Mouse (Mus musculus): ENCODE measurements at regions not wholly inside any gene's neighbourhood (a gene's known extent, or its start where the extent isn't known, plus 50 kb on each side); places are given as distances from the start of the nearest gene placed in this dataset.
A peak's percentile ranks its signal among the peaks of the same experiment; 100 is the strongest.

DNA sequence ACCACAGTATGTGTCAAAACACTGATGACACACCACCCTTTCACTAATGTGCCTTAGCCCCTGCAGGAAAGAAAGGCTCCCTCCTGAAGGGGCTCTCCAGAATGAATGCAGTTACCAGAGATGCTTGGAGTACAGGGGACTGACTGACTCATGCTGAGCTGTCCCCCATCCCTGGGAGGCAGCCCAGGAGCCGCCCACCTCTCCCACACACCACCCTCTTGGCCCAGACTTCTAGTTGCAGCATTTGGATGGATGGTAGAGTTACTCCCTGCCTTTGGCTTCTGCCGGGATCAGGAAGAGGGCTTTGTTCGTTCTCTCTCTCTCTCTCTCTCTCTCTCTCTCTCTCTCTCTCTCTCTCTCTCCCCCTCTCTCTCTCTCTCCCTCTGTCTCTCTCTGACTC, 53.4 kb upstream of the Jun start:
- Histone ChIP-seq H3K4me3 (replicated peaks) (no peak overlapping the region), H3K4me2 (peak overlapping the region; percentile 42; the same call in 1 of the 2 replicates), H3K27me3 (no peaks in the 10 kb centered on the region), H3K27ac (peak overlapping the region; percentile 86), H3K36me3 (no peaks in the 10 kb centered on the region), H3K9me3 (replicated peaks) (no peaks in the 10 kb centered on the region), H3K4me1 (peaks cover 41% of the 10 kb centered on the region), H3K9ac (no peak overlapping the region)
- 8% methylated on average over 3 of the region's 3 CpGs for WGBS
- peak; percentile 61 for ATAC-seq (replicated peaks; ENCODE audit: low FRiP score)

DNA sequence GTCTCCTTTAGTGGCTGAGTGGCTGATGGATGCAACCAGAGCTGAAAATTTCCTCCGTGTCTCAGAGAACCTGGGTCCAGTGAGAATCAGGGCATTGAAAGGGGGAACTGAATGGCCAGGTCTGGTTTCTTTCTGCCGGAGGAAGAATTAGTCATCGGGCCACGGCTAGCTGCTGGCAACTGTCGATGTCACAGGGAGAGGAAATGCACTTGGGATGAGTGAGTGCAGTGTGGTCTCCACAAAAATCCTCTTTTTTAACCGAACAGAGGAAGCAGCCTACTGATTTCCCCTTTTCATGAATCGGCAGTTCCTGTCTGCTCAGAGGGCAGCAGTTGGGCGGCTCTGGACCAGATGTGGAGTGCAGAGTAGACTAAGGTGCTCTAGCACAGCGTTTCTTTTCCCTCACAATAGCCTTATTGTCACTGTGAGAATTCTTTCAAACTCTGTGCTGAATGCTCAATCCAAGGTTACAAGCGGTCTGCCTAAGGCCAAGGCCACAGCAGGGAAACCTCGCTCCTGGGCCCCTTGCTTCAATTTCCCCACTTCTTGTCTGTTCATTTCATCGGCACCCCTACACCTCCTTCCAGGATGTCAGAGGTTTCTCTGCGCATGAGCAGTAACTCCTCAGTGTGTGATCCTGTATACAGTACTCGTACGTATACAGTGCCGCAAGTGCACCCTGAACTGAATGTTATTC, 54.1 kb upstream of the Jun start:
- Histone ChIP-seq H3K4me1 (peaks cover 41% of the 10 kb centered on the region), H3K27me3 (no peaks in the 10 kb centered on the region), H3K27ac (peak overlapping the region; percentile 86), H3K9ac (no peak overlapping the region), H3K9me3 (replicated peaks) (no peaks in the 10 kb centered on the region), H3K4me3 (replicated peaks) (no peak overlapping the region; the same call in 1 of the 2 replicates), H3K36me3 (no peaks in the 10 kb centered on the region), H3K4me2 (peak overlapping the region; percentile 42)
- WGBS: 27% methylated on average over 16 of the region's 16 CpGs
- no peak; the same call in 1 of the 2 replicates for ATAC-seq (replicated peaks; ENCODE audit: low FRiP score)

DNA sequence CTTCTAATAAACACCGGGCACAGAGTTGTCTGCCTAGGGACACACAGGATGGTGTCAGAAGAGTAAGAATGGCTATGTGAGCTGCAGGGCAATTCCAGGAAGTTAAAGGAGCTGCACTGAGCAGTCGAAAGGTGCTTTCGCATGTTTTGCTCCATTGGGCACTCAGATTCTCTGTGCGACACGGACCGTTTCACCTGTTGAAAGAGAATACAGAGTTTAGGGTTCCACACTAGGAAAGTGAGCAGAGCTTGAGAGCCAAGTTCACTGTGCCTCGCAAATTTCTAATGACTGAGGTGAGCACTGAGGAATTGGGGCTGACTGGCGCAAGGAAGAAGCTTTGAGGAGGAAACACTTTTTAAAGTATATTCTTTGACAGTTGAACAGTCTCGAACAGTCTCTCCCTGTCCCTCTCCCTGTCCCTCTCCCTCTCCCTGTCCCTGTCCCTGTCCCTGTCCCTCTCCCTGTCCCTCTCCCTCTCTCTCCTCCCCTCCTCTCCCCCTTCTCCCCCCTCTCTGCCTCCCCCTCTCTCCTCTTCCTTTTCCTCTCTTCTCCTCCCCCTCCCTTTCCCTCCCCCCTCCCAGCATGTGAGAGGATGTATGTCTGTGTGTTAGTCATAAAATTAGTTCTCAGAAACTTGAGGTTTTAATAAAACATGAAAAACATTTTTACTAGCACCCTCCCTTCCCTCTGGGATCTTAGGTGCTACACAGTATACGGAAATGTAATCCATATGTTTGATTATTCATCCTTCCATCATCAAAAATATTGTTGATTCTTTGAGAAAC, 55.1 kb upstream of the Jun start:
- no peak overlapping the region for H3K4me3 ChIP-seq (replicated peaks)
- H3K9ac ChIP-seq: 0 out of 2 replicates have a peak overlapping the region, but pooled peaks have one; percentile 17
- H3K9me3 ChIP-seq (replicated peaks): no peaks in the 10 kb centered on the region
- H3K4me2 ChIP-seq: peak overlapping the region; percentile 42
- peaks cover 41% of the 10 kb centered on the region for H3K4me1 ChIP-seq
- peak; percentile 77 for ATAC-seq (replicated peaks; ENCODE audit: low FRiP score)
- peak overlapping the region; percentile 86 for H3K27ac ChIP-seq
- H3K27me3 ChIP-seq: no peaks in the 10 kb centered on the region
- H3K36me3 ChIP-seq: no peaks in the 10 kb centered on the region
- 34% methylated on average over 10 of the region's 10 CpGs for WGBS

DNA sequence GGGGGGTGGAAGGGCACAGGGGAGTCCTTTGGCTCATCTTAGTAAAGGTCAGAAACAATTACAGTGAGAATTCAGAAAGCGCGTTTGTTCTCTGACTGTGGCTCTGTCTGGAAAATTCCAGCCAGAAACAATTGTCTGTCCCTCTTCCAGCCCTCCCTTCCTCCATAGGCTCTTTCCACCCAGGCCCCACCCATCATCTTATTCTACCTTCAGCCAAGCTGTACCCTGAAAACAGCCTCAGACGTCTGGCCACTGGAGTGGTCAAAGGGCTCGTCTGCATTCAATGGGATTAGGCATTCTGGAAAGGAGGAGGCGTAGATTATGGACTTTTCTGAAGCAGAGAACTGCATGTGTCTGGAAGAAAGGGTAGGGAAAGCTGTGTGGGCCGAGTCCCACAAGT, 56.8 kb upstream of the Jun start:
- WGBS: 65% methylated on average over 6 of the region's 6 CpGs
- peak overlapping the region; percentile 64 for H3K27ac ChIP-seq
- H3K4me2 ChIP-seq: no peak overlapping the region
- H3K4me3 ChIP-seq (replicated peaks): no peak overlapping the region
- peaks cover 41% of the 10 kb centered on the region for H3K4me1 ChIP-seq
- no peaks in the 10 kb centered on the region for H3K27me3 ChIP-seq
- no peaks in the 10 kb centered on the region for H3K36me3 ChIP-seq
- no peak overlapping the region for H3K9ac ChIP-seq
- no peaks in the 10 kb centered on the region for H3K9me3 ChIP-seq (replicated peaks)
- no peak for ATAC-seq (replicated peaks; ENCODE audit: low FRiP score)

DNA sequence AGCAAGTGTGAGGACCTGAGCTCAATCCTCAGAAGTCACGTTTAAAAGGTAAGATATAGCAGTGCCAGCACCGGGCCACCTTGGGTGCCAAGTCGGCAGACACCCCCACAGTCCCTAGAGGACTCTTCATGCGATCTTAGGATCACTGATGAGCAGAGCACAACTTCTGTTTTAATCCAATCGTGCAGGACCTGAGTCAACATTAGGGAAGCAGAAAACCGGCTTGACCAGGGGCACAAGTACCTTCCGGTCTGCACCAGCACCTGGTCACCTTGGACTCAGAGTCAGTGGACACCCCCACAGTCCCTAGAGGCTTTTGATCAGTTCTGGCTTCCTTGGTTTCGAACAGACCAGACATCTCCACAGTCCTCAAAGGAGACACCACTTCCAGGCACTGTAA, 58.8 kb upstream of the Jun start:
- Histone ChIP-seq H3K27me3 (no peaks in the 10 kb centered on the region), H3K27ac (no peak overlapping the region), H3K4me2 (no peak overlapping the region), H3K4me3 (replicated peaks) (no peak overlapping the region), H3K9me3 (replicated peaks) (no peaks in the 10 kb centered on the region), H3K9ac (no peak overlapping the region), H3K4me1 (peaks cover 31% of the 10 kb centered on the region), H3K36me3 (no peaks in the 10 kb centered on the region)
- no peak for ATAC-seq (replicated peaks; ENCODE audit: low FRiP score)
- WGBS: 88% methylated on average over 8 of the region's 8 CpGs

DNA sequence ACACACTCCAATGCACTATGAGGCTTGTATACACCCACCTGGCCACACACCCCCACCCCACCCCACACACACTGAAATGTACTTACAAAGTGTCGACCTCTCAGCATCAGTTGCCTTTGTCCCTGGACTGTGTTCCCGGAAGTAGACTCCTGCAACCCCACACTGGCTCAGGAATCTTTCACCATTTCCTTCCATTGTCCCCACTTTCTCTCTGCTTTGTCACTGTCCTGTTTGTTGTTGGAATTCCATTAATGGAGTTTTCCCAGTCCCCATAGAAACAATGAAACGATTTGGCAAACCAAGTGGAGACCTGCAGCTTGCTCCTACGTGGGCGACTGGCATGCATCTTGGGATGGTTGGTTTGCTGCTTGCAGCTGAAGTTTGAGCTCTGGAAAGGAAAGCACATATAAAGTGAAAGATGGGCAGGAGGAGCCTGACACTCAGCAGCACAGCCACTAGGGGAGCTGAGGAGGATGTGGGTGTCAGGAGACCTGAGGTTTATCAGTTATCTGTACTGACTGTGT, 65.2 kb upstream of the Jun start:
- no peaks in the 10 kb centered on the region for H3K4me1 ChIP-seq
- H3K27me3 ChIP-seq: no peaks in the 10 kb centered on the region
- WGBS: 67% methylated on average over 5 of the region's 5 CpGs
- ATAC-seq (replicated peaks; ENCODE audit: low FRiP score): no peak
- H3K9ac ChIP-seq: no peak overlapping the region
- H3K9me3 ChIP-seq (replicated peaks): no peaks in the 10 kb centered on the region
- no peaks in the 10 kb centered on the region for H3K36me3 ChIP-seq
- H3K4me3 ChIP-seq (replicated peaks): no peak overlapping the region
- H3K4me2 ChIP-seq: no peak overlapping the region
- H3K27ac ChIP-seq: no peak overlapping the region

DNA sequence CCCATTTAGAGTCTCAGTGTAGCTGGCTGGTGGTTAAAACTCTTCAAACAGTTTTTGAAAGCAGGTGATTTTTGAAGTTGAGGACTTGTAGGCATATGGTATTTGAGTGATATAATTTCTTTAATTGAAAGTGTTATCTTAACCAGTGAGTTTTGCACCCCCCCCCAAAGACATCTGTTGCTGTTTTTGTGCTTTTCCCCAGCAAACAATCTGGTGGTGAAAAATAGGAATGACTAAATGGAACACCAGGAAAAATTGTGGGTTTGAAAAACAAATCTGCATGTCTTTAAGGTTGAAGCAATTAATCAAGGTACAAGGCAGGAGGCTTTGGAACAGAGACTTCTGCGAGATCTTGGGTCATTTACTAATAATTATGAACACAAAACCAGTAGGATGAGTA, 68.9 kb upstream of the Jun start:
- H3K4me3 ChIP-seq (replicated peaks): no peak overlapping the region
- H3K36me3 ChIP-seq: no peaks in the 10 kb centered on the region
- no peak overlapping the region for H3K9ac ChIP-seq
- H3K27me3 ChIP-seq: no peaks in the 10 kb centered on the region
- no peak for ATAC-seq (replicated peaks; ENCODE audit: low FRiP score)
- H3K27ac ChIP-seq: no peak overlapping the region
- H3K4me1 ChIP-seq: no peaks in the 10 kb centered on the region
- H3K4me2 ChIP-seq: no peak overlapping the region
- WGBS: 89% methylated on average over 1 of the region's 1 CpGs
- H3K9me3 ChIP-seq (replicated peaks): no peaks in the 10 kb centered on the region

DNA sequence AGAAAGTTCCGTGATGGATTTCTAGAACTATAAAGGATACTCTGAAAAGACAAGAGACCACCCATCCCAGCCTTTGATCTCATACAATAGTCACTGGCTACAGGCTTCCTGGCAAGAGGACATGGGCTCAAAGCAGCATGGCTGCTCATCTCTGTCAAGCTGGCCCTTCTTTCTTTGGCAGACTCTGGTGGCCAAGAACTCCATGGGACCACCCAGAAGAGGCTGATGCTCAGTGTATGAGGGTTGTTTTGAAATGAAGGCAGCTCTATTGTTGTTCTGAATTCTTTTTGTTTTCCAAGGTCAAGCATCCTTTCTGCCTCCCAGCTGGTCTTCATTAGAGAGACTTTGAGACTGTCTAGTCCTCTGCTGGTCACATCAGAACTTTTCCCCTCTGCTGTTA, 73.3 kb upstream of the Jun start:
- no peak overlapping the region for H3K27ac ChIP-seq
- no peaks in the 10 kb centered on the region for H3K36me3 ChIP-seq
- no peak overlapping the region for H3K4me2 ChIP-seq
- WGBS: 81% methylated on average over 1 of the region's 1 CpGs
- no peak overlapping the region for H3K4me3 ChIP-seq (replicated peaks)
- no peaks in the 10 kb centered on the region for H3K27me3 ChIP-seq
- no peaks in the 10 kb centered on the region for H3K9me3 ChIP-seq (replicated peaks)
- no peaks in the 10 kb centered on the region for H3K4me1 ChIP-seq
- ATAC-seq (replicated peaks; ENCODE audit: low FRiP score): no peak
- H3K9ac ChIP-seq: no peak overlapping the region

DNA sequence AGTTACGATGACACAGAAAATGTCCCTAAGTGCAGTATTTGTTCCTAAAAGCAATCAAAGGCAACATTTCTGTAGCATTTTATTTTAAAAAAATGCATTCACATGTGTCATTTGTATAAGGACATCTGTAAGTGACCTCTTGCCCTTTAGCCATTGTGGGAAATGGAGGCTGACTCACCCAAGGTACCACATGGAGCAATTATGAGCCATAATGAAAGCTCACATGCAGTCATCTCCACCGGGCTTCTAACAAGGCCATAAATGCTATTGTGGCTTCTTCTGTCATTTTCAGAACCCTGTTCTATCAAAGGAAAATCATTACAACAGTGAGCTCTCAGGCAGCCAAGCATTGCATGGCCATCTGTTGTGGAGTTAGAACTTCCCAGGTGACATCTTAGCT, 75.9 kb upstream of the Jun start:
- no peak overlapping the region for H3K9ac ChIP-seq
- 0 out of 2 replicates have a peak, but pooled peaks cover 4% of the 10 kb centered on the region for H3K4me1 ChIP-seq
- no peak overlapping the region for H3K27ac ChIP-seq
- no peaks in the 10 kb centered on the region for H3K9me3 ChIP-seq (replicated peaks)
- no peak overlapping the region for H3K4me2 ChIP-seq
- no peaks in the 10 kb centered on the region for H3K36me3 ChIP-seq
- H3K27me3 ChIP-seq: no peaks in the 10 kb centered on the region
- H3K4me3 ChIP-seq (replicated peaks): no peak overlapping the region
- no peak for ATAC-seq (replicated peaks; ENCODE audit: low FRiP score)
- 69% methylated on average over 2 of the region's 2 CpGs for WGBS

DNA sequence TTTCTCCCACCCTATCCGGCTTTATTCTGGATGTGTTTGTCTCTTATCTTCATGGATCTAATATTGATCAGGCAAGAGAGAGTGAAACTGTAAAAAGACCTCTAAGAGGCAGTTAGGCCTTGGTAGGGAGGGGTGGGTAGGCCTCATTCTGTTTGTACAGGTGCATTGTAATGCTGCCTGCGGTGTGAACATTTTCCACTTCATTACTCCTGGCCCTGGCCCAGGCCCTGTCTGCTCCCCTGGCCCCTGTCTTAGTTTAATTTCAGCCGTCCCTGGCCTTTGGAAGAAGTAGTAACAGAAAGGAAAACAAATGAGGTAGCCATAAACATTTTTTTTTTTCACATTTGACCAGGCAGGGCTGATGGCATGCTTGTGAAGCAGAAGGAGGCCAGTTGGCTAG, 81.8 kb upstream of the Jun start:
- Histone ChIP-seq H3K27me3 (no peaks in the 10 kb centered on the region), H3K4me2 (no peak overlapping the region), H3K9me3 (replicated peaks) (no peaks in the 10 kb centered on the region), H3K4me1 (peaks cover 34% of the 10 kb centered on the region), H3K36me3 (no peaks in the 10 kb centered on the region), H3K9ac (no peak overlapping the region), H3K4me3 (replicated peaks) (no peak overlapping the region), H3K27ac (peak overlapping the region; percentile 51; the same call in 1 of the 2 replicates)
- 10% methylated on average over 3 of the region's 3 CpGs for WGBS
- peak; percentile 86 for ATAC-seq (replicated peaks; ENCODE audit: low FRiP score)

DNA sequence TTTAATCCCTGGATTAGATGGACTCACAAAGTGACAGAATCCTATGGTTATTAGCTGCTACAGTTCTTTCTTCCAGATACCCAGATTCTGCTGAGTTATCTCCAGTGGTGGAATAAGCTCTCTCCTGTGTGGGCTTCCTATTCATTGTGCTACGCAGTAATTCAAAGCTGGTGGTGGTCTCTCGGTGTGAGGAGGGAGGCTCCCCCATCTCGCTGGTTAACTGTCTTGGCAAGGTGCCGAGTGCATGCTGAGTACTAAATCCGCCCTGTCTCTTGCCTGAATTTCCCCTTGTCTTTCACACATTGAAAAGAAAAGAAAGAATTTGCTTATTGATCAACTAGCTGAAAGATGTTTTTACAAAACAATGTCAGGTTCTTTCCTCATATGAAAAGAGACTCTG, 82.6 kb upstream of the Jun start:
- Histone ChIP-seq H3K27ac (no peak overlapping the region), H3K36me3 (no peaks in the 10 kb centered on the region), H3K4me3 (replicated peaks) (no peak overlapping the region), H3K9me3 (replicated peaks) (no peaks in the 10 kb centered on the region), H3K4me1 (peaks cover 34% of the 10 kb centered on the region), H3K4me2 (no peak overlapping the region), H3K9ac (no peak overlapping the region), H3K27me3 (no peaks in the 10 kb centered on the region)
- no peak for ATAC-seq (replicated peaks; ENCODE audit: low FRiP score)
- WGBS: 26% methylated on average over 5 of the region's 5 CpGs

DNA sequence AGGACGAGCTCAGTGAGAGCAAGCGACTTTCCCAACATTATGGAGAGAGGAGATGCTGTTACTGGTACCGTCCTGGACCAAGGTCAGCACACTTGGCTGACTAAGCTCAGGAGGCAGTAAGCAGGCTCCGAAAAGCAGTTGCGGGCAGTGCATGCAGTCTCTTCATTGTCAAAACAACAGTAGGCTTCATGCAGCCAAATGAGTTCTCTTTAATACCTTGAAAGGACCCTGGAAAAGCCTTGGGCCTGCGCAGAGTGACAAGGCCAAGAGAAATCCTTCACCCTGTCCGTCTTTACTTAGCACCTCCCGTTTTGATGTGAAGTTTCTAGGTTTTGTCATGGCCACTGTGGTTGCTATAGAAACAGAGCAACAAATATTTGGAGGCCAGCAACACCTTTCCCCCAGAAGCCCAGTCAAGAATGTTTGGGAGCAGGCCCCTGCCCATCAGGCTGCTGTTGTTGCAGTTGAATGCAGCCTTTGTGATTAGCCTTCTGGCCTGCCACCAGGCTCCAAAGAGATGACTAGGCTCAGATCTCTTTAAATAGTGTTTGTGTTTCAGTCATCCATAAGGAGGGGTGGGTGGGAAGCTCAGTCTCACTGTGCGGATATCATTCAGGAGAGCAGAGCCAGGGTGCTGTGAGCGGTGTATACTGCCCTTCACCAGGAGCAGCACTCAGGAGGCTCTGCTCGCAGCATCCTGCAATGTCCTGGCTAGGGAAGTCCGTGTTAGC, 85.6 kb upstream of the Jun start:
- H3K9ac ChIP-seq: no peak overlapping the region

More for the DNA sequence above, 85.6 kb upstream of the Jun start:
- Histone ChIP-seq H3K27me3 (no peaks in the 10 kb centered on the region), H3K9me3 (replicated peaks) (no peaks in the 10 kb centered on the region), H3K27ac (no peak overlapping the region), H3K36me3 (no peaks in the 10 kb centered on the region), H3K4me3 (replicated peaks) (no peak overlapping the region), H3K4me1 (peaks cover 34% of the 10 kb centered on the region), H3K4me2 (no peak overlapping the region)
- WGBS: 59% methylated on average over 12 of the region's 12 CpGs
- 0 out of 2 replicates have a peak, but pooled peaks have one; percentile 21 for ATAC-seq (replicated peaks; ENCODE audit: low FRiP score)
